Mouse (Mus musculus) G1E (cell line): ENCODE measurements at regions not wholly inside any gene's neighbourhood (a gene's known extent, or its start where the extent isn't known, plus 50 kb on each side); places are given as distances from the start of the nearest gene placed in this dataset.

Source experiments
- CTCF ChIP-seq: IDR thresholded peaks from 2 replicates; pipeline ENCODE4 v1.5.1; 2012; ENCODE audit warnings: low read depth, low read length, inconsistent platforms, mixed read lengths
- GATA1 ChIP-seq: IDR thresholded peaks from 2 replicates; pipeline ENCODE4 v1.6.1; 2012; ENCODE audit warnings: borderline replicate concordance, low read length, inconsistent platforms, mixed read lengths
- GATA2 ChIP-seq: IDR thresholded peaks from 2 replicates; pipeline ENCODE4 v1.6.1; 2012; ENCODE audit warnings: low read depth, low read length, inconsistent platforms, borderline replicate concordance
- POLR2AphosphoS5 ChIP-seq: IDR thresholded peaks from 2 replicates; pipeline ENCODE4 v1.6.1; 2012; ENCODE audit warnings: low read depth, low read length, inconsistent platforms; ENCODE audit not compliant: insufficient replicate concordance
- TAL1 ChIP-seq: conservative IDR thresholded peaks from 2 replicates; pipeline ENCODE4 v1.6.1; 2012; ENCODE audit warnings: low read depth, low read length, inconsistent platforms, mixed read lengths

DNA sequence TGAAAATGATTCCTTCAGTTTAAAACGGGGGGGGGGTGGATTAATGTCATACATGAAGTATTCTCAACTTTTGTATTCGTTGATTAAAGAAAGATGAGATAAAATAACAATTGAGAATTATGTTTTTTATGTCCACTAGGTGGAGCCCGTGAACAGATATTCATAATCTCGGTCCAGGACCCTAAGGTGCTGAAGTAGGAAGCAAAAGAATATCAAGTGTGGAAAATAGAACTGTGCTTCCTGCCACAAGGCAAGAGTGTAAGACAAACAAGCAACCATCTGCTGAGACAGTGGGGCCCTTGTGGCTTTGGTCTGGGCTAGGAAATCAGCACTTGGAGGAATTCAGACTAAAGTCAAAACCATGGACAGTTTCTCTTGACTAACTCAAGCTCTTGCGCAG, 50.9 kb upstream of the Kap start:
- TF ChIP-seq TAL1 (no peak), POLR2AphosphoS5 (no peak), CTCF (no peak), GATA1 (no peak), GATA2 (no peak)
